In the genomic region with DNA sequence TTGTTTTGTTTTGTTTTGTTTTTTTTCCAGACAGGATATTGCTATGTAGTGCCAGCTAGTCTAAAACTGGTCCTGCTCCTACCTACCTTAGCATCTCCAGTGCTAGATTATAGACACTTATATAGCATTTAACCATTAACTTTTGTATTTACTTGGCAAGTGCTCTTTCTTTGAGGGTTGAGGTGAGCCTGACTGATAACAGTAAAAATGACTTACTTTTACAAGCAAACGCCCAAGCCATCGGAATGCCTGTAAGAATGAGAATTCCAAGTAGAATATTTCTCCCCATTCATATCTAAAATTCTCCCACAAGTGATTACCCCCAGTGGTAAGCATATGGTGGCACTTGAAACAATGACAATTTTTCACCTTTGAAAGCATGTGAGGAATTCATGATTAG, we compare ENCODE assay signal across 21 mouse cellular contexts. TPM values are rescaled to one million over a fixed set of nuclear protein-coding genes. Genes with fewer than 3 reads are reported as not detected.
DNase-seq lines count a peak whose midpoint lies in the region; ATAC-seq and TF ChIP-seq lines count a peak whose summit lies in the region.
"Had no signal": no experiment of that assay in that cellular context is flagged by ENCODE, and none has a peak within 500 bp of the region (broad histone marks: within the 10 kb centered on the region; RNA-seq: fewer than 3 reads in every experiment).

No protein-coding gene starts in this region.

- peak; percentile 54 for DNase-seq in lung, embryonic 14.5 days
- DNase-seq in lung, adult 2 months, result no peak
- DNase-seq in lung, postnatal 25 days (ENCODE audit: low spot score), result no peak
- DNase-seq in urinary bladder, postnatal 36 days (ENCODE audit: low spot score in 2 of 2), result no peak
- DNase-seq: adrenal gland, adult 8-10 months; adrenal gland, postnatal 14 days; adrenal gland, postnatal 36 days; cerebellum, adult 11-12 months; cerebellum, adult 2 months; cerebellum, adult 9-10 months; cerebellum, postnatal 10 days; cerebellum, postnatal 25 days had no signal

- no peak overlapping the region for H3K4me3 ChIP-seq in lung, embryonic 14.5 days (ENCODE audit: low read depth, low read length)
- H3K4me3 ChIP-seq in lung, adult 2 months (replicated peaks; ENCODE audit: extremely low read depth, low read depth, low read length), result no peak overlapping the region
- H3K4me3 ChIP-seq in lung, embryonic 16.5 days (ENCODE audit: low read length), result no peak overlapping the region
- H3K4me3 ChIP-seq in intestine, embryonic 15.5 days (replicated peaks), result no peak overlapping the region
- H3K4me3 ChIP-seq in intestine, embryonic 16.5 days (ENCODE audit: low read length), result no peak overlapping the region
- H3K4me3 ChIP-seq: embryonic facial prominence, embryonic 10.5 days; embryonic facial prominence, embryonic 12.5 days; forebrain, embryonic 13.5 days; forebrain, embryonic 15.5 days had no signal

- H3K27me3 ChIP-seq in lung, embryonic 14.5 days (ENCODE audit: insufficient read depth, low read length), result no peaks in the 10 kb centered on the region
- no peaks in the 10 kb centered on the region for H3K27me3 ChIP-seq in lung, embryonic 16.5 days (ENCODE audit: control insufficient read depth, insufficient read depth, low read depth, low read length)
- no peaks in the 10 kb centered on the region for H3K27me3 ChIP-seq in intestine, embryonic 15.5 days (replicated peaks)
- H3K27me3 ChIP-seq in intestine, embryonic 16.5 days (replicated peaks; ENCODE audit: control insufficient read depth, insufficient read depth, low read length), result no peaks in the 10 kb centered on the region
- H3K27me3 ChIP-seq: embryonic facial prominence, embryonic 12.5 days; forebrain, embryonic 13.5 days; forebrain, embryonic 15.5 days had no signal

- H3K36me3 ChIP-seq in lung, embryonic 14.5 days (ENCODE audit: insufficient read depth), result no peaks in the 10 kb centered on the region
- no peaks in the 10 kb centered on the region for H3K36me3 ChIP-seq in lung, embryonic 16.5 days (ENCODE audit: control insufficient read depth, insufficient read depth, low read length)
- H3K36me3 ChIP-seq in intestine, embryonic 15.5 days, result no peaks in the 10 kb centered on the region
- no peaks in the 10 kb centered on the region for H3K36me3 ChIP-seq in intestine, embryonic 16.5 days (ENCODE audit: control insufficient read depth, insufficient read depth, low read length)
- H3K36me3 ChIP-seq: embryonic facial prominence, embryonic 10.5 days; embryonic facial prominence, embryonic 12.5 days; forebrain, embryonic 15.5 days had no signal

- H3K9me3 ChIP-seq in lung, embryonic 14.5 days (ENCODE audit: low read depth, low read length), result no peaks in the 10 kb centered on the region
- peaks cover 6% of the 10 kb centered on the region; the same call in 1 of the 2 replicates for H3K9me3 ChIP-seq in lung, embryonic 16.5 days (ENCODE audit: control insufficient read depth, low read length)
- no peaks in the 10 kb centered on the region for H3K9me3 ChIP-seq in intestine, embryonic 15.5 days
- no peaks in the 10 kb centered on the region for H3K9me3 ChIP-seq in intestine, embryonic 16.5 days (ENCODE audit: control insufficient read depth, low read length)
- H3K9me3 ChIP-seq: embryonic facial prominence, embryonic 10.5 days; embryonic facial prominence, embryonic 12.5 days; forebrain, embryonic 13.5 days; forebrain, embryonic 15.5 days had no signal

- peak overlapping the region; percentile 70; the same call in 1 of the 2 replicates for H3K27ac ChIP-seq in lung, embryonic 14.5 days (ENCODE audit: low read depth)
- no peak overlapping the region for H3K27ac ChIP-seq in lung, embryonic 16.5 days (ENCODE audit: low read length)
- no peak overlapping the region for H3K27ac ChIP-seq in intestine, embryonic 15.5 days
- no peak overlapping the region for H3K27ac ChIP-seq in intestine, embryonic 16.5 days (ENCODE audit: low read length)
- H3K27ac ChIP-seq: embryonic facial prominence, embryonic 10.5 days; embryonic facial prominence, embryonic 12.5 days; forebrain, embryonic 13.5 days; forebrain, embryonic 15.5 days had no signal

- H3K9ac ChIP-seq in lung, embryonic 14.5 days, result no peak overlapping the region
- H3K9ac ChIP-seq in lung, embryonic 16.5 days (ENCODE audit: low read length), result no peak overlapping the region
- no peak overlapping the region for H3K9ac ChIP-seq in intestine, embryonic 15.5 days
- no peak overlapping the region for H3K9ac ChIP-seq in intestine, embryonic 16.5 days (ENCODE audit: low read depth, low read length)
- H3K9ac ChIP-seq: embryonic facial prominence, embryonic 12.5 days; forebrain, embryonic 13.5 days; forebrain, embryonic 15.5 days had no signal

- TF ChIP-seq CTCF in lung, embryonic 14.5 days (IDR thresholded peaks at IDR 0.05; ENCODE audit: low read depth), result no peak
- no peak for TF ChIP-seq CTCF in lung, adult 2 months (IDR thresholded peaks at IDR 0.05; ENCODE audit: insufficient read depth, low read length)

- WGBS in lung, embryonic 14.5 days, result 40% methylated on average over 2 of the region's 2 CpGs
- 51% methylated on average over 2 of the region's 2 CpGs for WGBS in lung, adult 2 months
- 52% methylated on average over 2 of the region's 2 CpGs for WGBS in lung, embryonic 16.5 days
- WGBS in intestine, embryonic 15.5 days, result 69% methylated on average over 2 of the region's 2 CpGs
- WGBS in intestine, embryonic 16.5 days, result 52% methylated on average over 2 of the region's 2 CpGs

- no peaks in the 10 kb centered on the region for H3K4me1 ChIP-seq in lung, embryonic 14.5 days (ENCODE audit: insufficient read depth)
- no peaks in the 10 kb centered on the region for H3K4me1 ChIP-seq in lung, adult 2 months (ENCODE audit: control insufficient read depth, insufficient read depth, low read length)
- H3K4me1 ChIP-seq in lung, embryonic 16.5 days (replicated peaks; ENCODE audit: control insufficient read depth, insufficient read depth, low read length), result peaks cover 2% of the 10 kb centered on the region; the same call in 1 of the 2 replicates
- no peaks in the 10 kb centered on the region for H3K4me1 ChIP-seq in intestine, embryonic 15.5 days (replicated peaks)
- no peaks in the 10 kb centered on the region for H3K4me1 ChIP-seq in intestine, embryonic 16.5 days (ENCODE audit: control insufficient read depth, insufficient read depth, low read length)
- H3K4me1 ChIP-seq: embryonic facial prominence, embryonic 10.5 days; embryonic facial prominence, embryonic 12.5 days; forebrain, embryonic 13.5 days; forebrain, embryonic 15.5 days had no signal

- no peak overlapping the region for H3K4me2 ChIP-seq in lung, embryonic 14.5 days
- no peak overlapping the region for H3K4me2 ChIP-seq in lung, embryonic 16.5 days (ENCODE audit: low read depth, low read length)
- no peak overlapping the region for H3K4me2 ChIP-seq in intestine, embryonic 15.5 days (replicated peaks)
- H3K4me2 ChIP-seq in intestine, embryonic 16.5 days (ENCODE audit: low read depth, low read length), result no peak overlapping the region
- H3K4me2 ChIP-seq: embryonic facial prominence, embryonic 12.5 days; forebrain, embryonic 13.5 days; forebrain, embryonic 15.5 days had no signal

- ATAC-seq in lung, embryonic 14.5 days (ENCODE audit: insufficient read depth), result peak; percentile 14; the same call in 1 of the 2 replicates
- ATAC-seq in lung, embryonic 16.5 days (ENCODE audit: low read depth), result peak; percentile 74
- ATAC-seq in intestine, embryonic 15.5 days, result peak; percentile 78
- peak; percentile 77 for ATAC-seq in intestine, embryonic 16.5 days
- no peak for ATAC-seq in activated CD4-positive, CD25-positive, alpha-beta regulatory T cell, adult 4 months
- ATAC-seq: forebrain, embryonic 13.5 days; forebrain, embryonic 15.5 days had no signal

- no peak for TF ChIP-seq POLR2A in lung, adult 2 months (IDR thresholded peaks at IDR 0.05; ENCODE audit: borderline replicate concordance, extremely low read depth, low read depth, low read length)

RNA-seq across cellular contexts. Expression of a gene that starts 40.8 kb away (rescaled TPM):
- 38.5 and 40.8 TPM in 2 replicates for polyA plus RNA-seq in lung, embryonic 14.5 days (2014; fragmentation: Nextera tagmentation; extraction: Ambion mirVana)
- 23.0 and 43.8 TPM in 2 replicates for polyA plus RNA-seq in lung, adult 2 months (2012; rRNA removed)
- 68.0 and 78.5 TPM in 2 replicates for polyA plus RNA-seq in lung, embryonic 16.5 days (2015; fragmentation: Nextera tagmentation; extraction: Ambion mirVana)
- 1.5 and 1.7 TPM in 2 replicates for polyA plus RNA-seq in intestine, embryonic 15.5 days (2015; fragmentation: Nextera tagmentation; extraction: Ambion mirVana)
- 1.5 and 1.7 TPM in 2 replicates for polyA plus RNA-seq in intestine, embryonic 16.5 days (2015; fragmentation: Nextera tagmentation; extraction: Ambion mirVana)
- polyA plus RNA-seq in activated CD4-positive, CD25-positive, alpha-beta regulatory T cell, adult 4 months (2017; shearing (Covaris generic)), result under 1 TPM; 0.25 to 0.74 TPM
- polyA plus RNA-seq: C2C12 had no signal
